ENCODE assay signal across 13 mouse cellular contexts in the genomic region with DNA sequence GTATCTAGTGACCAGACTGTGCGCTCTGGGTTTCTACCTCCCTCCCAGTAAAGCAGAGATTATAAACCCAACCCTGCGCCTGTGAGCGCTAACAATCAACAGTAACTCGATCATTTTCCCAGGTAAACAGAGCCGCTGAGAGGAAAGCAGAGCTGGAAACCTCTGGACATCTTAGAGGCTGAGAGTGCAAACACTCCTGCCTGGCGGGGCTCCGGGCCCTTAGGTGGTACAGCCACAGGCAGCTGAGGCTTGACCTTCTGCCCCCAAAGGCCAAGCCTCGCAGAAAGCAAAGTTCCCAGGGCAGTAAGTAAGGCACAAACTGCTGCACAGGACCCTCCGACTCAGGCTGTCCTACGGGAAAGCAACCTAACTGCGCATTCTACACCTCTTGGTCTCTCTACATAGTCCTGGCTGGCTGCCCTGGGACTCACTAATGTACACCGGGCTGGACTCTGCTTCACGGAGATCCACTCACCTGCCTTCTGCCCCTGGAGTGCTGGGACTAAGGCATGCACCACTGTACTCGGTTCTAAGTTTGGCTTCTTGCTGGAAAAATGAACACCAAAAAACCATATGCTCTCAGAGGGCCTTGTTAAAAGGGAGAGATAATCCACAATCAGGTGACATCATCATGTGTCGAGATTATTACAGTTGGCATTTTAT. TPM values are rescaled to one million over a fixed set of nuclear protein-coding genes. Genes with fewer than 3 reads are reported as not detected.
DNase-seq lines count a peak whose midpoint lies in the region; ATAC-seq and TF ChIP-seq lines count a peak whose summit lies in the region.
"Had no signal": no experiment of that assay in that cellular context is flagged by ENCODE, and none has a peak within 500 bp of the region (broad histone marks: within the 10 kb centered on the region; RNA-seq: fewer than 3 reads in every experiment).

No protein-coding gene starts in this region.

- H3K36me3 ChIP-seq in heart, embryonic 13.5 days, result no peaks in the 10 kb centered on the region
- H3K36me3 ChIP-seq in midbrain, embryonic 10.5 days, result no peaks in the 10 kb centered on the region
- H3K36me3 ChIP-seq in midbrain, postnatal 0 days (ENCODE audit: insufficient read depth, low read length), result no peaks in the 10 kb centered on the region
- no peaks in the 10 kb centered on the region for H3K36me3 ChIP-seq in liver, embryonic 13.5 days

- no peak for DNase-seq in heart, postnatal 25 days (ENCODE audit: low spot score)
- DNase-seq in midbrain, embryonic 10.5 days (ENCODE audit: low spot score), result no peak
- no peak for DNase-seq in midbrain, postnatal 0 days (ENCODE audit: low spot score)
- no peak for DNase-seq in liver, embryonic 13.5 days
- peak; percentile 72 for DNase-seq in yolk sac, embryonic 10.5 days (ENCODE audit: low spot score)
- no peak for DNase-seq in adrenal gland, adult 8-10 months
- DNase-seq in frontal cortex, postnatal 10 days (ENCODE audit: low spot score in 2 of 2), result no peak
- DNase-seq: adrenal gland, postnatal 10 days; cerebellum, postnatal 36 days; right cerebral cortex, postnatal 4 days had no signal

- peak overlapping the region; percentile 99 for H3K27ac ChIP-seq in heart, embryonic 13.5 days (replicated peaks)
- H3K27ac ChIP-seq in midbrain, embryonic 10.5 days (replicated peaks), result peak overlapping the region; percentile 68; the same call in 1 of the 2 replicates
- no peak overlapping the region for H3K27ac ChIP-seq in midbrain, postnatal 0 days (ENCODE audit: low read depth, low read length)
- peak overlapping the region; percentile 27; the same call in 1 of the 2 replicates for H3K27ac ChIP-seq in liver, embryonic 13.5 days

- no peak overlapping the region for H3K4me3 ChIP-seq in heart, embryonic 13.5 days
- H3K4me3 ChIP-seq in midbrain, embryonic 10.5 days, result no peak overlapping the region
- no peak overlapping the region for H3K4me3 ChIP-seq in midbrain, postnatal 0 days (ENCODE audit: low read depth, low read length)
- no peak overlapping the region for H3K4me3 ChIP-seq in liver, embryonic 13.5 days (replicated peaks)
- H3K4me3 ChIP-seq: megakaryocyte, embryonic 14.5 days; myocyte had no signal

- WGBS in heart, embryonic 13.5 days, result 76% methylated on average over 15 of the region's 15 CpGs
- 63% methylated on average over 15 of the region's 15 CpGs for WGBS in midbrain, embryonic 10.5 days
- 78% methylated on average over 15 of the region's 15 CpGs for WGBS in midbrain, postnatal 0 days
- 73% methylated on average over 15 of the region's 15 CpGs for WGBS in liver, embryonic 13.5 days (ENCODE audit: insufficient replicate concordance)

- no peak for TF ChIP-seq CTCF in midbrain, postnatal 0 days (IDR thresholded peaks at IDR 0.05)

- intact Hi-C loops in heart, postnatal 25 days (cut with DNase I), result no loop called here

- peaks cover 96% of the 10 kb centered on the region for H3K4me1 ChIP-seq in heart, embryonic 13.5 days
- H3K4me1 ChIP-seq in midbrain, embryonic 10.5 days, result peaks cover 71% of the 10 kb centered on the region
- peaks cover 7% of the 10 kb centered on the region; the same call in 1 of the 2 replicates for H3K4me1 ChIP-seq in midbrain, postnatal 0 days (ENCODE audit: insufficient read depth, low read length)
- H3K4me1 ChIP-seq in liver, embryonic 13.5 days (replicated peaks), result peaks cover 83% of the 10 kb centered on the region

- H3K9ac ChIP-seq in heart, embryonic 13.5 days, result peak overlapping the region; percentile 34; the same call in 1 of the 2 replicates
- H3K9ac ChIP-seq in midbrain, postnatal 0 days (replicated peaks; ENCODE audit: low read length, poor library complexity, severe bottlenecking), result no peak overlapping the region
- H3K9ac ChIP-seq in liver, embryonic 13.5 days, result no peak overlapping the region

- no peak overlapping the region for H3K4me2 ChIP-seq in heart, embryonic 13.5 days
- no peak overlapping the region for H3K4me2 ChIP-seq in midbrain, postnatal 0 days (ENCODE audit: low read depth, low read length, poor library complexity, severe bottlenecking)
- H3K4me2 ChIP-seq in liver, embryonic 13.5 days, result no peak overlapping the region

- H3K27me3 ChIP-seq in heart, embryonic 13.5 days (replicated peaks), result no peaks in the 10 kb centered on the region
- no peaks in the 10 kb centered on the region; the same call in 1 of the 2 replicates for H3K27me3 ChIP-seq in midbrain, embryonic 10.5 days (ENCODE audit: low read depth, poor library complexity, severe bottlenecking)
- H3K27me3 ChIP-seq in midbrain, postnatal 0 days (ENCODE audit: insufficient read depth, low read length), result no peaks in the 10 kb centered on the region
- no peaks in the 10 kb centered on the region for H3K27me3 ChIP-seq in liver, embryonic 13.5 days

- no peak for ATAC-seq in heart, embryonic 13.5 days (ENCODE audit: extremely low read depth, insufficient number of reproducible peaks, low FRiP score, low TSS enrichment)
- ATAC-seq in midbrain, postnatal 0 days (ENCODE audit: low FRiP score), result no peak
- no peak for ATAC-seq in liver, embryonic 13.5 days (ENCODE audit: low read depth)

- no peaks in the 10 kb centered on the region for H3K9me3 ChIP-seq in heart, embryonic 13.5 days
- no peaks in the 10 kb centered on the region for H3K9me3 ChIP-seq in midbrain, embryonic 10.5 days (replicated peaks)
- H3K9me3 ChIP-seq in midbrain, postnatal 0 days (ENCODE audit: low read length), result no peaks in the 10 kb centered on the region
- no peaks in the 10 kb centered on the region for H3K9me3 ChIP-seq in liver, embryonic 13.5 days (replicated peaks)
- H3K9me3 ChIP-seq: megakaryocyte, embryonic 14.5 days had no signal

RNA-seq across cellular contexts. Expression of a gene that starts 41.6 kb away (rescaled TPM):
- polyA plus RNA-seq in heart, embryonic 13.5 days (2015; fragmentation: Nextera tagmentation; extraction: Ambion mirVana), result 15.2 and 19.2 TPM in 2 replicates
- 100 to 1,000 TPM; 146 to 157 TPM for total RNA-seq in heart, postnatal 25 days (2021)
- polyA plus RNA-seq in midbrain, embryonic 10.5 days (2016; fragmentation: Nextera tagmentation; extraction: Ambion mirVana), result 7.2 and 7.8 TPM in 2 replicates
- total RNA-seq in midbrain, postnatal 0 days (2014; rRNA removed), result 5.8 and 6.0 TPM in 2 replicates
- polyA plus RNA-seq in midbrain, postnatal 0 days (2015; fragmentation: Nextera tagmentation; extraction: Ambion mirVana), result 3.0 and 3.4 TPM in 2 replicates
- polyA plus RNA-seq in liver, embryonic 13.5 days (2015; fragmentation: Nextera tagmentation; extraction: Ambion mirVana), result 7.4 and 9.5 TPM in 2 replicates
- 10 to 100 TPM; 36.3 to 54.6 (median 44.0) TPM for total RNA-seq in adrenal gland, adult 8-10 months (2022)
